Mouse (Mus musculus) kidney, embryonic 15.5 days (tissue): ENCODE measurements around the gene Ano8. TPM values are rescaled to one million over a fixed set of nuclear protein-coding genes. Genes with fewer than 3 reads are reported as not detected.
A peak's percentile ranks its signal among the peaks of the same experiment; 100 is the strongest.
"Not testable (repeated sequence)": the region's sequence is repeated elsewhere in the genome, so short reads cannot be mapped to it uniquely, and the experiment has no call there.

ENCODE experiments used
- ATAC-seq: fragments of 200-750 bp; cut with Nextera tagmentation; replicated peaks from 2 replicates; pipeline ENCODE4 v1.8.0; 2017; ENCODE audit warnings: moderate TSS enrichment; ENCODE audit not compliant: low FRiP score
- H3K27ac ChIP-seq: fragments of 300-500 bp; sonication (generic); 2 replicates; pipeline ENCODE4 v1.5.1; 2015; ENCODE audit warnings: mild to moderate bottlenecking, inconsistent platforms
- H3K27me3 ChIP-seq: fragments of 300-500 bp; sonication (generic); 2 replicates; pipeline ENCODE4 v1.6.1; 2015; ENCODE audit warnings: inconsistent platforms
- H3K36me3 ChIP-seq: fragments of 300-500 bp; sonication (generic); 2 replicates; pipeline ENCODE4 v1.6.1; 2015; ENCODE audit warnings: inconsistent platforms
- H3K4me1 ChIP-seq: fragments of 300-500 bp; sonication (generic); 2 replicates; pipeline ENCODE4 v1.6.1; 2015; ENCODE audit warnings: inconsistent platforms
- H3K4me2 ChIP-seq: fragments of 300-500 bp; sonication (generic); 2 replicates; pipeline ENCODE4 v1.6.1; 2015; ENCODE audit warnings: moderate library complexity, mild to moderate bottlenecking, inconsistent platforms
- H3K4me3 ChIP-seq: fragments of 300-500 bp; sonication (generic); replicated peaks from 2 replicates; pipeline ENCODE4 v1.5.1; 2015; ENCODE audit warnings: mild to moderate bottlenecking, inconsistent platforms
- H3K9ac ChIP-seq: fragments of 300-500 bp; sonication (generic); 2 replicates; pipeline ENCODE4 v1.6.1; 2015; ENCODE audit warnings: mild to moderate bottlenecking, inconsistent platforms
- H3K9me3 ChIP-seq: fragments of 300-500 bp; sonication (generic); replicated peaks from 2 replicates; pipeline ENCODE4 v1.6.1; 2016; ENCODE audit warnings: inconsistent platforms
- WGBS: fragments of 180-500 bp; shearing (Covaris S2); methylation state at CpG from one replicate; pipeline ENCODE4 v1.1.7; 2015; ENCODE audit warnings: mixed read lengths; 5-methylcytosine and 5-hydroxymethylcytosine counted together
- polyA plus RNA-seq: library from polyadenylated mRNA; unstranded; fragments of >200 nt; fragmentation: Nextera tagmentation; extraction: Ambion mirVana; gene quantifications from 2 replicates; pipeline ENCODE4 v1.2.1, GENCODE M21; 2015

Gene Ano8
- polyA plus RNA-seq: 1.4 and 2.0 TPM in 2 replicates

- WGBS: 5% methylated on average over 55 of the region's 58 CpGs
These were observed at the start of gene Ano8 for GRCm38 (mm10) chr8:71485142-71486135. TSS of gene Ano8 (minus strand) at chr8:71485963.

GRCm38 (mm10) chr8:71534263-71534810 is 48.6 kb upstream of the Ano8 start:
- H3K4me3 ChIP-seq: no peak overlapping the region
- H3K27ac ChIP-seq: peak overlapping the region; percentile 77; the same call in 1 of the 2 replicates
- no peak overlapping the region for H3K9ac ChIP-seq
- H3K9me3 ChIP-seq: no peaks in the 10 kb centered on the region
- peaks cover 44% of the 10 kb centered on the region for H3K4me1 ChIP-seq
- H3K4me2 ChIP-seq: no peak overlapping the region
- H3K27me3 ChIP-seq: peaks cover 7% of the 10 kb centered on the region; the same call in 1 of the 2 replicates
- ATAC-seq: no peak
- WGBS: 40% methylated on average over 3 of the region's 3 CpGs
- H3K36me3 ChIP-seq: no peaks in the 10 kb centered on the region

More at GRCm38 (mm10) chr8:71485142-71486135, at the start of gene Ano8:
- H3K9ac ChIP-seq: peak within 1 kb of the TSS; percentile 82
- peak; percentile 50 for ATAC-seq
- peaks cover 62% of the 10 kb centered on the region for H3K4me1 ChIP-seq
- H3K9me3 ChIP-seq: no peaks in the 10 kb centered on the region
- H3K27ac ChIP-seq: peak within 1 kb of the TSS; percentile 86
- peak within 1 kb of the TSS; percentile 93 for H3K4me2 ChIP-seq
- peak within 1 kb of the TSS; percentile 85 for H3K4me3 ChIP-seq
- no peaks in the 10 kb centered on the region for H3K27me3 ChIP-seq
- peaks cover 30% of the 10 kb centered on the region for H3K36me3 ChIP-seq

DNA sequence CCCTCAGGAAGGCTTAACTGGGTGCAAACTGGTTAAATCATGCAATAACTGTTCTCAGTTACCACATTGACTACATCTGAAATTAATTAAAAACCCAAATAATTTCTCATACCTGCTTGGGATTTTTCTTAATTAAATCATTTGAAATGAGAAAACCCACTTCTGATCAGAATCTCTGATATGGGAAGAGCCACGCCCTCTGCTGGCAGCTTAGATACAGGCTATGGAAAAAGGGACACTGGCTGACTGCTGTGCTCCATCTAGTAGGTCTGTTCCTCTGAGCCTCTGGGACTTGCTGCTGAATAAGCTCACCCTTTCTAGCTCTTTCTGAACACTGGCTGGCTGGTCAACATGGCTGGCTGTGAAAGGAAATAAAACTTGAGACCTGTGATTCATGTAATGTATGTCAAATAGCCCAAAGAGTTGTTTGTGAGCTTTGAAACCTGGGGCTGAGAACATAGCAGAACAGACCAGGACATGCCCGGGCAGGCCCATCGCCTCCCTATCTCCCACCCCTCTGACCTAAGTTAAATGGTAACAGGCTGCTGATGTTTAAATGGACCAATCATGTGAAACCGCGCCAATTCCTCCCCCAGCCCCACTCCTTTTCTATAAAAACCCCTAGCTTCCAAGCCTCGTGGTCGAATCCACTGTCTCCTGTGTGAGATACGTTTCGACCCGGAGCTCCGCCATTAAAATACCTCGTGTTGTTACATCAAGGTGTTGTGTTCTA is 45.1 kb upstream of the Ano8 start:
- not testable (repeated sequence) for H3K9ac ChIP-seq, H3K36me3 ChIP-seq, H3K4me2 ChIP-seq, ATAC-seq, H3K4me3 ChIP-seq, H3K9me3 ChIP-seq
- H3K27me3 ChIP-seq: peaks cover 13% of the 10 kb centered on the region
- peaks cover 45% of the 10 kb centered on the region for H3K4me1 ChIP-seq
- 0 out of 2 replicates have a peak overlapping the region, but pooled peaks have one; percentile 48 for H3K27ac ChIP-seq
- 54% methylated on average over 6 of the region's 12 CpGs for WGBS

GRCm38 (mm10) chr8:71528362-71529073 is 42.8 kb upstream of the Ano8 start:
- Histone ChIP-seq H3K27ac (peak overlapping the region; percentile 84), H3K4me2 (no peak overlapping the region), H3K36me3 (no peaks in the 10 kb centered on the region), H3K9me3 (no peaks in the 10 kb centered on the region), H3K4me3 (no peak overlapping the region), H3K4me1 (peaks cover 47% of the 10 kb centered on the region), H3K27me3 (peaks cover 32% of the 10 kb centered on the region), H3K9ac (no peak overlapping the region)
- no peak for ATAC-seq
- WGBS: 79% methylated on average over 11 of the region's 11 CpGs

DNA sequence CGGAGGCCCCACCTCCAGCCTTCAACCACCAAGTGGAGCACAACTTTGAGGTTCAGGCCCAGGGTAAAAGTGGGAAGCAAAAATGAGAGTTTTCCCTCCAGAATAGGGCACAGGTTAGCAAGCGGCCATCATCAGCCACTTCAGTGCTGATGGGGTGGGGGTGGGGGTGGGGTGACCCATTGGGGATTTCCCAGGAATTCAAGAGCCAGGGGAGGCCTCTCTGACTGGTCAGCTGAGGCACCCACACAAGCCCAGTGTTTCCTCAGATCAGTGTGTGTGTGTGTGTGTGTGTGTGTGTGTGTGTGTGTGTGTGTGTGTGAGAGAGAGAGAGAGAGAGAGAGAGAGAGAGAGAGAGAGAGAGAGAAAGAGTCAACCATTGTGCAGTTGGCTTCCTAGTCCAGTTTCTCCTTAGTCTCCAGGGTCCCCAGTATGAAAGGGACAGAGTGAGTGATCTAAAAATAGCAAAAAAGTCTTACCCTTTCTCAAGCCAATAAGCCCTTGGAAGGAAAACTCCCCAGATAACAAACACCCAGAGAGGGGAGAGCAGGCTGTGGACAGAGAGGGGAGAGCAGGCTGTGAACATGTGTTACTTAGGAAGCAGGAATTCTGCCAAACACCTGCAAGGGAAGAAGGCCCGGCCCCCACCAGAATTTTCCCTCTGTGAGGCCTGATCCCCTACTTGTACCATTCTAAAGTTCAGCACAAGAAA is 41.6 kb upstream of the Ano8 start:
- 45% methylated on average over 3 of the region's 3 CpGs for WGBS
- Histone ChIP-seq H3K36me3 (no peaks in the 10 kb centered on the region), H3K9me3 (no peaks in the 10 kb centered on the region), H3K27ac (peak overlapping the region; percentile 84), H3K4me1 (peaks cover 40% of the 10 kb centered on the region), H3K4me2 (no peak overlapping the region), H3K4me3 (no peak overlapping the region), H3K27me3 (peaks cover 34% of the 10 kb centered on the region), H3K9ac (no peak overlapping the region)
- ATAC-seq: no peak

DNA sequence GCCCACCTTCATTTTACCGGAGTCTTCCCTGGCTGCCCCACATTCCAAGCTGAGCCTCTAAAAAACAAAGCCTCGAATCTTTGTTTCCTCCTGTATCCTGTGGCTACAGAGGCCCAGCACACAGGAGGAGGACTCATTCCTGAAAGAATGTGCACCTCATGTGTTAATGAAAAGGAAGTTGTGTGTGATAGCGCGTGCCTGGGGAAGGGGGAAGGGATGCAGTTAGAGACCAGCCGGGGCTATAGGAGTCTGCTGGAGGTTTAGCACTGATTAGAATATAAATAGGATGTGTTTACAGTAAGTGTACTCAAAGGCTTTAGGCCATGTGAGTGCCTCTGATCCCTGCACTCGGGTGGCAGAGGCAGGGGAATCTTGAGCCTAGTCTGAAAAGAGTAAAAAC is 40.5 kb upstream of the Ano8 start:
- H3K27ac ChIP-seq: peak overlapping the region; percentile 84
- peaks cover 46% of the 10 kb centered on the region for H3K4me1 ChIP-seq
- H3K9me3 ChIP-seq: no peaks in the 10 kb centered on the region
- peaks cover 34% of the 10 kb centered on the region for H3K27me3 ChIP-seq
- no peak overlapping the region for H3K4me3 ChIP-seq
- no peak for ATAC-seq
- WGBS: 25% methylated on average over 6 of the region's 6 CpGs
- no peak overlapping the region for H3K4me2 ChIP-seq
- H3K9ac ChIP-seq: no peak overlapping the region
- no peaks in the 10 kb centered on the region for H3K36me3 ChIP-seq

GRCm38 (mm10) chr8:71525226-71526050 is 39.7 kb upstream of the Ano8 start, which contains the start of gene Ccdc194:
TSS of gene Ccdc194 (minus strand) at chr8:71525711.
- WGBS: 10% methylated on average over 46 of the region's 46 CpGs
- Histone ChIP-seq H3K4me3 (peak within 1 kb of the TSS; percentile 22), H3K4me1 (peaks cover 47% of the 10 kb centered on the region)

GRCm38 (mm10) chr8:71521634-71522033 is 35.9 kb upstream of the Ano8 start:
- Histone ChIP-seq H3K4me1 (peaks cover 40% of the 10 kb centered on the region), H3K9ac (no peak overlapping the region)
- WGBS: 5% methylated on average over 17 of the region's 17 CpGs

More at GRCm38 (mm10) chr8:71525226-71526050, 39.7 kb upstream of the Ano8 start, which contains the start of gene Ccdc194:
- ATAC-seq: no peak
- peak within 1 kb of the TSS; percentile 15; the same call in 1 of the 2 replicates for H3K9ac ChIP-seq
- H3K36me3 ChIP-seq: no peaks in the 10 kb centered on the region
- peak within 1 kb of the TSS; percentile 84 for H3K27ac ChIP-seq
- H3K9me3 ChIP-seq: no peaks in the 10 kb centered on the region
- peaks cover 37% of the 10 kb centered on the region for H3K27me3 ChIP-seq
- H3K4me2 ChIP-seq: peak within 1 kb of the TSS; percentile 49

DNA sequence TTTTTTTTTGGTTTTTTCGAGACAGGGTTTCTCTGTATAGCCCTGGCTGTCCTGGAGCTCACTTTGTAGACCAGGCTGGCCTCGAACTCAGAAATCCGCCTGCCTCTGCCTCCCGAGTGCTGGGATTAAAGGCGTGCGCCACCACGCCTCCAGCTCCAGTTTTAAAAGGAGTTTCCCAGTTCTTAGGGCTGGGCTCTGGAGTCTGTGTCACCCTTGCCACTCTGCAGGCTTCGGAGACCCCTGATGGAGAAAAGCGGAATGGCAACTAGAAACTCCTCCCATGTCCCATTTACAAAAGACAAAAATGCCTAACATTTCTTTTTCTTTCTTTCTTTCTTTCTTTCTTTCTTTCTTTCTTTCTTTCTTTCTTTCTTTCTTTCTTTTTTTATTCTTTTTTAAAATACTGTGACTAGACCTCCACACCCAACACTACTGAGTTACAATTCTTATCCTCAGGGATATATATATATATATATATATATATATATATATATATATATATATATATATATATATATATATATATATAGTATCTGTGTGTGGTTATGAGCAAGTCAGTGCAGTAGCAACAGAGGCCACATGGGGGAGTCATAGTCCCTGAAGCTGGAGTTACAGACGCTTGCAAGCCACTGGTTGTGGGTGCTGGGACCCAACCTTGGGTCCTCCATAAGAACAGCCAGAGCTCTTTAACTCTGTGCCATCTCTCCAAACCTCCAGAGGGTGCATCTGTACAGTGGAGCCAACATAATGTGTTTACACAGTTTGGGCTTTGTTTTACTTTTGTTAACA is 33.5 kb upstream of the Ano8 start:
- H3K4me3 ChIP-seq, H3K4me2 ChIP-seq, ATAC-seq, H3K36me3 ChIP-seq, H3K9ac ChIP-seq, H3K27ac ChIP-seq, H3K9me3 ChIP-seq: not testable (repeated sequence)
- Histone ChIP-seq H3K27me3 (peaks cover 13% of the 10 kb centered on the region), H3K4me1 (peaks cover 25% of the 10 kb centered on the region)
- 40% methylated on average over 9 of the region's 10 CpGs for WGBS

More at GRCm38 (mm10) chr8:71521634-71522033, 35.9 kb upstream of the Ano8 start:
- Histone ChIP-seq H3K27ac (no peak overlapping the region), H3K36me3 (no peaks in the 10 kb centered on the region), H3K9me3 (no peaks in the 10 kb centered on the region), H3K27me3 (peaks cover 35% of the 10 kb centered on the region), H3K4me2 (peak overlapping the region; percentile 37), H3K4me3 (peak overlapping the region; percentile 14; the same call in 1 of the 2 replicates)
- peak; percentile 90 for ATAC-seq
